Mouse (Mus musculus) macrophage (primary cell): ENCODE data around the gene Ccdc177. TPM values are rescaled to one million over a fixed set of nuclear protein-coding genes. Genes with fewer than 3 reads are reported as not detected.

ENCODE experiments used
- H3K27ac ChIP-seq: fragments of 350-480 bp; formaldehyde crosslinking; 2 replicates; pipeline ENCODE4 v1.9.0; 2021
- H3K36me3 ChIP-seq: fragments of 350-480 bp; formaldehyde crosslinking; 2 replicates; pipeline ENCODE4 v1.9.0; 2021; ENCODE audit errors: inconsistent target
- H3K4me3 ChIP-seq: fragments of 350-480 bp; formaldehyde crosslinking; 2 replicates; pipeline ENCODE4 v1.9.0; 2021; ENCODE audit errors: inconsistent target
- H3K79me2 ChIP-seq: fragments of 350-480 bp; formaldehyde crosslinking; 2 replicates; pipeline ENCODE4 v1.9.0; 2021; ENCODE audit errors: inconsistent target
- WGBS: methylation state at CpG from one replicate; pipeline ENCODE4 v1.1.7; 2026; ENCODE audit warnings: inconsistent platforms; ENCODE audit not compliant: missing documents; 5-methylcytosine and 5-hydroxymethylcytosine counted together
- polyA plus RNA-seq: library from polyadenylated mRNA; stranded (reverse); fragments of 250-400 nt; gene quantifications from 3 replicates; pipeline ENCODE4 v1.2.4, GENCODE M21; 2018; ENCODE audit warnings: inconsistent platforms
- total RNA-seq, 78 experiments: library from RNA; depleted of rRNA; stranded (reverse); fragments of 250-400 nt; gene quantifications; 1 replicate in 9 of 78; 2 replicates in 24 of 78; 3 replicates in 43 of 78; 4 replicates in 2 of 78; pipeline ENCODE4 v1.2.4; 2018; ENCODE audit warnings: inconsistent platforms in 56 of 78

Ccdc177 gene
- total RNA-seq (2018; cell fraction: chromatin; rRNA removed) = not detected
- not detected for total RNA-seq (2018; cell fraction: cytosol; rRNA removed)
- total RNA-seq (2018; cell fraction: nucleus; rRNA removed) = not detected
- not detected in 3 replicates for polyA plus RNA-seq

GRCm38 (mm10) chr12:80760396-80760801, at the start of gene Ccdc177:
Gene Ccdc177, minus strand, starts transcription at chr12:80760687.
- H3K4me3 ChIP-seq = no peak within 1 kb of the TSS
- 1% methylated on average over 23 of the region's 24 CpGs for WGBS

GRCm38 (mm10) chr12:80810005-80810404, 49.5 kb upstream of the Ccdc177 start:
- Histone ChIP-seq H3K79me2 (peaks cover 98% of the 10 kb centered on the region), H3K4me3 (no peak overlapping the region), H3K27ac (peak overlapping the region; percentile 90), H3K36me3 (no peaks in the 10 kb centered on the region)
- 5% methylated on average over 2 of the region's 2 CpGs for WGBS

More at GRCm38 (mm10) chr12:80760396-80760801, at the start of gene Ccdc177:
- H3K36me3 ChIP-seq = no peaks in the 10 kb centered on the region
- H3K27ac ChIP-seq = no peak within 1 kb of the TSS
- no peaks in the 10 kb centered on the region for H3K79me2 ChIP-seq

- H3K79me2 ChIP-seq = peaks cover 98% of the 10 kb centered on the region
- no peaks in the 10 kb centered on the region for H3K36me3 ChIP-seq
- WGBS = 55% methylated on average over 2 of the region's 2 CpGs
- H3K27ac ChIP-seq = peak overlapping the region; percentile 19
- no peak overlapping the region for H3K4me3 ChIP-seq
Measured at GRCm38 (mm10) chr12:80807451-80808085, 47.1 kb upstream of the Ccdc177 start.

GRCm38 (mm10) chr12:80804861-80805428, 44.5 kb upstream of the Ccdc177 start:
- Histone ChIP-seq H3K79me2 (peaks cover 100% of the 10 kb centered on the region), H3K36me3 (no peaks in the 10 kb centered on the region), H3K4me3 (no peak overlapping the region), H3K27ac (no peak overlapping the region)
- 72% methylated on average over 6 of the region's 6 CpGs for WGBS

GRCm38 (mm10) chr12:80803924-80804323, 43.4 kb upstream of the Ccdc177 start:
- no peaks in the 10 kb centered on the region for H3K36me3 ChIP-seq
- no peak overlapping the region for H3K27ac ChIP-seq
- H3K79me2 ChIP-seq = peaks cover 100% of the 10 kb centered on the region
- no peak overlapping the region for H3K4me3 ChIP-seq
- WGBS = 91% methylated on average over 3 of the region's 3 CpGs

- H3K79me2 ChIP-seq = peaks cover 100% of the 10 kb centered on the region
- 100% methylated on average over 1 of the region's 1 CpGs for WGBS
- no peak overlapping the region for H3K4me3 ChIP-seq
Measured at GRCm38 (mm10) chr12:80801443-80801842, 41.0 kb upstream of the Ccdc177 start.

GRCm38 (mm10) chr12:80800156-80800555, 39.7 kb upstream of the Ccdc177 start:
- Histone ChIP-seq H3K27ac (no peak overlapping the region), H3K79me2 (peaks cover 100% of the 10 kb centered on the region), H3K36me3 (no peaks in the 10 kb centered on the region), H3K4me3 (no peak overlapping the region)
- WGBS = 94% methylated on average over 3 of the region's 3 CpGs

More at GRCm38 (mm10) chr12:80801443-80801842, 41.0 kb upstream of the Ccdc177 start:
- H3K36me3 ChIP-seq = no peaks in the 10 kb centered on the region
- no peak overlapping the region for H3K27ac ChIP-seq

GRCm38 (mm10) chr12:80798271-80798670, 37.8 kb upstream of the Ccdc177 start:
- Histone ChIP-seq H3K4me3 (no peak overlapping the region), H3K27ac (no peak overlapping the region), H3K36me3 (no peaks in the 10 kb centered on the region), H3K79me2 (peaks cover 100% of the 10 kb centered on the region)

- no peak overlapping the region for H3K27ac ChIP-seq
- H3K79me2 ChIP-seq = peaks cover 93% of the 10 kb centered on the region
- H3K36me3 ChIP-seq = no peaks in the 10 kb centered on the region
- 60% methylated on average over 2 of the region's 2 CpGs for WGBS
- H3K4me3 ChIP-seq = no peak overlapping the region
Measured at GRCm38 (mm10) chr12:80794935-80795785, 34.7 kb upstream of the Ccdc177 start.

- Histone ChIP-seq H3K27ac (no peak overlapping the region), H3K4me3 (no peak overlapping the region), H3K36me3 (no peaks in the 10 kb centered on the region), H3K79me2 (peaks cover 87% of the 10 kb centered on the region)
- 78% methylated on average over 4 of the region's 4 CpGs for WGBS
Measured at GRCm38 (mm10) chr12:80794522-80794921, 34.0 kb upstream of the Ccdc177 start.

GRCm38 (mm10) chr12:80793535-80793934, 33.0 kb upstream of the Ccdc177 start:
- Histone ChIP-seq H3K79me2 (peaks cover 77% of the 10 kb centered on the region), H3K27ac (no peak overlapping the region), H3K36me3 (no peaks in the 10 kb centered on the region), H3K4me3 (no peak overlapping the region)
- WGBS = 100% methylated on average over 1 of the region's 1 CpGs

GRCm38 (mm10) chr12:80792867-80793266, 32.4 kb upstream of the Ccdc177 start:
- Histone ChIP-seq H3K4me3 (peak overlapping the region; percentile 93; the same call in 1 of the 2 replicates), H3K36me3 (no peaks in the 10 kb centered on the region), H3K79me2 (peaks cover 70% of the 10 kb centered on the region), H3K27ac (peak overlapping the region; percentile 89)
- 4% methylated on average over 3 of the region's 5 CpGs for WGBS

- Histone ChIP-seq H3K27ac (peak overlapping the region; percentile 89), H3K4me3 (peak overlapping the region; percentile 93), H3K36me3 (no peaks in the 10 kb centered on the region), H3K79me2 (peaks cover 59% of the 10 kb centered on the region)
- WGBS = 5% methylated on average over 6 of the region's 6 CpGs
Measured at GRCm38 (mm10) chr12:80791571-80792444, 31.3 kb upstream of the Ccdc177 start.
